Mouse (Mus musculus): ENCODE measurements around the gene Sh3pxd2a. TPM values are rescaled to one million over a fixed set of nuclear protein-coding genes. Genes with fewer than 3 reads are reported as not detected.

The Sh3pxd2a gene
- polyA plus RNA-seq, 1 experiment from 2014 or later, result 5.0 TPM

DNA sequence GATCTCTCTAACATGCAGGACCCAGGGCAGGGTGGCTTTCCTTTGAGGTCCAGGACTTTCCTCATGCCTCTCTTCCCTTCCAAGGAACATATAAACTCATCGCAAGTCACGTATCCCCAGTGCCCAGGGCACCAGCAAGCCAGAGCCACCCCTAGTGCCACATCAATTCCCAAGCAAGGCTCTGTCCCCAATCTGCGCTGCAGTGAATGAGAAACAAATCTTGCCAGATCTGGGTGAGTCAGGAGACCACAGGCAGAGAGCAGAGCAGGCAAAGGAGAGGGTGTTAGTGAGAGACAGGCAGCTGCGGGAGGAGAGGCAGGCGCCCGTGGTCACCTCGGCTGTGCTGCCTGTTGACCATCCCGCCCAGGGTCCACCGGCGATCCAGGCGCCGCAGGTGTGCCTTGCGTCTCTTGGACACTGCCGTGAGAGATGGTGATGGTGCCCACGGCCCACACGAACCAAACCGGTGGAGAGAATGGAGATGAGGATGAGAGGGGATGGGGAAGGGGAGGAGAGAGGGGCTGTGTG is 181.4 kb downstream of the Sh3pxd2a start:
- H3K4me2 ChIP-seq (replicated peaks; ENCODE audit: low read depth, low read length), result no peak overlapping the region
- peaks cover 53% of the 10 kb centered on the region for H3K4me1 ChIP-seq (ENCODE audit: insufficient read depth, low read length)
- H3K36me3 ChIP-seq (ENCODE audit: insufficient read depth, low read length), result peaks cover 33% of the 10 kb centered on the region
- peak overlapping the region; percentile 23; the same call in 1 of the 2 replicates for H3K27ac ChIP-seq (ENCODE audit: low read length)
- WGBS, result 96% methylated on average over 15 of the region's 17 CpGs
- no peak overlapping the region for H3K9ac ChIP-seq (replicated peaks; ENCODE audit: low read length)
- H3K4me3 ChIP-seq (ENCODE audit: low read length), result no peak overlapping the region
- no peaks in the 10 kb centered on the region for H3K27me3 ChIP-seq (ENCODE audit: insufficient read depth, low read length)
- no peak for ATAC-seq (ENCODE audit: low FRiP score, low TSS enrichment)
- no peaks in the 10 kb centered on the region for H3K9me3 ChIP-seq (ENCODE audit: low read length)

DNA sequence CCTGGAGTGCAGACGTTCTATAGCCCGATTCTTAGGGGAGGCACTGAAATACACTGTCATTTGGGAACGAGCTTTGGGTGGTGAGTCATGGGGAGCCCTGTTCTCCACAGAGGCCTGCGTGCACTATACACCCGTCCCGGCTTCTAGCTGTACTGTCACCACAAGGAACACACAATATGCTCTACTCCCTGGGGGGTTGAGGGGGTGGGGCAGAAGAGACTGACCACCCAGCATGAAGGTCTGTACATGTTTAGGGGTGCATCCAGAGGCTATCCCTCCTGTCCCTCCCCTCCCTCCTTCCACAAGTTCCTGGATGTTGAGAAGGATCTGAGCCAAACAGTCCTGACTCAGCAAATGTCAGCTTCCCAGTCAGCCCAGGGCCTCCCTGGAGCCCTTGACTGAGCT is 182.1 kb downstream of the Sh3pxd2a start:
- Histone ChIP-seq H3K9me3 (ENCODE audit: low read length) (no peaks in the 10 kb centered on the region), H3K27ac (ENCODE audit: low read length) (peak overlapping the region; percentile 92; the same call in 1 of the 2 replicates), H3K4me3 (ENCODE audit: low read length) (no peak overlapping the region), H3K36me3 (ENCODE audit: insufficient read depth, low read length) (peaks cover 38% of the 10 kb centered on the region), H3K9ac (replicated peaks; ENCODE audit: low read length) (no peak overlapping the region), H3K4me1 (ENCODE audit: insufficient read depth, low read length) (peaks cover 49% of the 10 kb centered on the region), H3K4me2 (replicated peaks; ENCODE audit: low read depth, low read length) (no peak overlapping the region), H3K27me3 (ENCODE audit: insufficient read depth, low read length) (no peaks in the 10 kb centered on the region)
- ATAC-seq (ENCODE audit: low FRiP score, low TSS enrichment), result peak; percentile 49
- WGBS, result 72% methylated on average over 6 of the region's 6 CpGs

DNA sequence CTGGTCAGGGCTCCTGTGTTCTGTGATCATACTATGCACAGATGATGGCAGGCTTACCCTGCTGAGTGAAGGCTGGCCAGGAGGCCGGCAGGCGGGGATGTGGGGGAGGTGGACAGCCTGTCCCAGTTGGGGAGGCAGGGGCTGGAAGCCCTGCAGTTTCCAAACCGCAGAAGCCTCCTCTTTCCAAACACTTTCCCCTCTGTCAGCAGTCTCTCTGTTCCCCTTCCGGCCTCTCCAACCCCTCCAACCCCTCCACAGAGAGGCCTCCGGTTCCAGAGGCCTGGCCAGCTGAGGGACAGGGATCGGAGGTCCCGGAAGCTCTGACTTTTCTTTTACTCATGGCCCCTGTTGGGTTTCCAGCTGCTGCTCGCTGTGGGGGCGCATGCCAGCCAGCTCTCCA is 183.3 kb downstream of the Sh3pxd2a start:
- Histone ChIP-seq H3K9me3 (ENCODE audit: low read length) (peaks cover 2% of the 10 kb centered on the region; the same call in 1 of the 2 replicates), H3K36me3 (ENCODE audit: insufficient read depth, low read length) (peaks cover 40% of the 10 kb centered on the region), H3K4me1 (ENCODE audit: insufficient read depth, low read length) (peaks cover 40% of the 10 kb centered on the region), H3K4me3 (ENCODE audit: low read length) (no peak overlapping the region), H3K4me2 (replicated peaks; ENCODE audit: low read depth, low read length) (no peak overlapping the region), H3K27ac (ENCODE audit: low read length) (peak overlapping the region; percentile 92), H3K9ac (replicated peaks; ENCODE audit: low read length) (no peak overlapping the region; the same call in 1 of the 2 replicates), H3K27me3 (ENCODE audit: insufficient read depth, low read length) (no peaks in the 10 kb centered on the region)
- WGBS, result 57% methylated on average over 9 of the region's 9 CpGs
- peak; percentile 21 for ATAC-seq (ENCODE audit: low FRiP score, low TSS enrichment)

DNA sequence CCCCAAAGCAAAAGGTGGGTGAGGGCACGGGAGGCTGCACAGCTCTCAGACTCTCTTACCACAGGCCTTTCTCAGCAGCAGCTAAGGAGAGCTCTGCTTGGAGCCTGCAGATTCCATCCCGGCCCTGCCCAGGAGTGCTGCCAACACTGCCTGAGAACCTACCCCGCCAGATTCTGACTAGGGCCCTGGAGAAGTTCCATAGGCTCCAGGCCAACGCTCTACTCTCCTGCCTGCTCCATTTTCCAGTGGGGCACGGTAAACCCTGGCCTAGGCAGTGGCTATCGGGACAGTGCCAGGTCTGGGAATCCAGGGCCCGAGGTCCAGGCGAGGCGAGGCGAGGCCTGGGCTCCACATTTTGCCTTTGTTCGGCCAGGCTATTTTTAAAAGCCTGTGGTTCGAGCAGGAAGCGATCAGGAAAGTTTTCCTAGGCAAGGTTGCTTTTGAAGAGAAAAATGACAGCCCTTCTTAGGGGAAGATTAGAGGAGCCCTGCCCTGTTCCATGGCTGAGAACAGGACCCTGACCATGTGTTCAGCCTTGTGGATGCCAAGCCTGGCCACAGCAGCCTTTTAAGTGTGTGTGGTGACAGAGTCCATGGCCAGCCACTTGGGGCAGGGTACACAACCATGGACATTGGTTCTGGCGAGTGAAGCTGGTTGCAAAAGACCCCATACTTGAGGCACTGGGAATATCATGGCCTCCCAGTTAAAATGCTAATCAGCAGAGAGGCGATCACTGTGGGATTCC is 184.2 kb downstream of the Sh3pxd2a start:
- H3K36me3 ChIP-seq (ENCODE audit: insufficient read depth, low read length), result peaks cover 40% of the 10 kb centered on the region
- no peak for ATAC-seq (ENCODE audit: low FRiP score, low TSS enrichment)
- H3K4me2 ChIP-seq (replicated peaks; ENCODE audit: low read depth, low read length), result no peak overlapping the region
- no peak overlapping the region for H3K4me3 ChIP-seq (ENCODE audit: low read length)
- H3K27ac ChIP-seq (ENCODE audit: low read length), result peak overlapping the region; percentile 92
- H3K27me3 ChIP-seq (ENCODE audit: insufficient read depth, low read length), result no peaks in the 10 kb centered on the region
- peaks cover 4% of the 10 kb centered on the region; the same call in 1 of the 2 replicates for H3K9me3 ChIP-seq (ENCODE audit: low read length)
- 76% methylated on average over 15 of the region's 15 CpGs for WGBS
- peaks cover 40% of the 10 kb centered on the region for H3K4me1 ChIP-seq (ENCODE audit: insufficient read depth, low read length)
- no peak overlapping the region for H3K9ac ChIP-seq (replicated peaks; ENCODE audit: low read length)

DNA sequence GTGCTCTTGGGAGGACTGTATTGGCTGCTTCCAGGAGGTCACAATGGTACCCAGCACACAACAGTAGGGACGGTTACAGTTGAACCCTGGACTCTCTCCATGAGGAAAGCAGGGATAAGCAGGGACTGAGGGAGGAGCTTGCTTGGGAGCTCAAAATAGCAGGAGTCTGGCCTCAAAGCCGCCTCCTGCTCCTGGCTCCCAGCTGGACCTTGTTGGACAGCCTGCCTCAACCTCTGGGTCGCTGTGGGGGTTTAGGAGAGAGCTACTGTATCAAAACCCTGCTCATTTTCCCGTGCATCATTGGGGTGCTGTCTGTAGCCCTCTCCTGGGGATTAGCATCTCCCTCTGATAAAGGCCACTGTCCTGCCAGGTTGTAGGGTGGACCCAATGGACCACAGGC is 184.8 kb downstream of the Sh3pxd2a start:
- peaks cover 40% of the 10 kb centered on the region for H3K4me1 ChIP-seq (ENCODE audit: insufficient read depth, low read length)
- H3K27me3 ChIP-seq (ENCODE audit: insufficient read depth, low read length), result no peaks in the 10 kb centered on the region
- no peak for ATAC-seq (ENCODE audit: low FRiP score, low TSS enrichment)
- peaks cover 4% of the 10 kb centered on the region; the same call in 1 of the 2 replicates for H3K9me3 ChIP-seq (ENCODE audit: low read length)
- WGBS, result 67% methylated on average over 4 of the region's 4 CpGs
- no peak overlapping the region for H3K9ac ChIP-seq (replicated peaks; ENCODE audit: low read length)
- peak overlapping the region; percentile 92 for H3K27ac ChIP-seq (ENCODE audit: low read length)
- H3K36me3 ChIP-seq (ENCODE audit: insufficient read depth, low read length), result peaks cover 38% of the 10 kb centered on the region
- no peak overlapping the region for H3K4me3 ChIP-seq (ENCODE audit: low read length)
- H3K4me2 ChIP-seq (replicated peaks; ENCODE audit: low read depth, low read length), result no peak overlapping the region

DNA sequence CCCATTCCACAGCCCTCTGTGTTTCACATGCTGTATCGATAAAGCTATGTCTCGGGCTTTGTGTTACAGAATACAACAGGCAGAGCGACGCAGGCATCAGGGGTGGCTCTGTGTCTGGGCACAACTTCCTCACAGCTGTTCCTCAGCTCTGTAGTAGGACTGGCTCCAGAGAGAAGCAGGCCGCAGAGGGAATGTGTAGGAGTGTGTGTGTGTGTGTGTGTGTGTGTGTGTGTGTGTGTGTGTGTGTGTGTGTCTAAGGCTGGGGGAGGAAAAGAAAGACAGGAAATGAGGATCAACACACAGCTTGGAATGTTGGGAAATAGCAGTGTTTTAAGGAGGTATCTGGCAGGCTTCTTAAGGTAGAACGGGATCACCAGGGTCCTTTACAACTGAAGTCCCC is 187.5 kb downstream of the Sh3pxd2a start:
- no peak overlapping the region for H3K9ac ChIP-seq (replicated peaks; ENCODE audit: low read length)
- peaks cover 45% of the 10 kb centered on the region for H3K36me3 ChIP-seq (ENCODE audit: insufficient read depth, low read length)
- peak overlapping the region; percentile 62 for H3K27ac ChIP-seq (ENCODE audit: low read length)
- H3K4me3 ChIP-seq (ENCODE audit: low read length), result no peak overlapping the region
- WGBS, result 53% methylated on average over 6 of the region's 6 CpGs
- ATAC-seq (ENCODE audit: low FRiP score, low TSS enrichment), result peak; percentile 27; the same call in 1 of the 2 replicates
- no peaks in the 10 kb centered on the region for H3K27me3 ChIP-seq (ENCODE audit: insufficient read depth, low read length)
- no peak overlapping the region for H3K4me2 ChIP-seq (replicated peaks; ENCODE audit: low read depth, low read length)
- peaks cover 4% of the 10 kb centered on the region; the same call in 1 of the 2 replicates for H3K9me3 ChIP-seq (ENCODE audit: low read length)
- H3K4me1 ChIP-seq (ENCODE audit: insufficient read depth, low read length), result peaks cover 27% of the 10 kb centered on the region

DNA sequence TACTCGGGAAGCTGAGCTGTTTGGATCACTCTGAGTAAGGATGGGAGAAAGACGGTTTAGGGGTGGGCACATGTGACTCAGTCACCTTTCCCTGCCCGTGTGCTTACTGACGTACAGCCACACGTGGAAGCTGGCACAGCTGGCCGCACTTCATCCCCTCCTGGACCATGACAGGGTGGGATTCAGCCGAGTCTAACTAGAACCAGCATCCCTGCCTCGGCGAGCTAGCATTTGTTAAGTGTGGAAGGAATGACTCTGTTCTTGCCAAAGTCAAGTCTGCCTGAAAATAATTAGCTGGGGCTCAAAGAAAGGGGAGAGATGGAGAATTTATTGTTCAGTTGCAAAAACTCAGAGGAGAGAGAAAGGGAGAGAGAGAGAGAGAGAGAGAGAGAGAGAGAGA is 193.7 kb downstream of the Sh3pxd2a start:
- 74% methylated on average over 9 of the region's 9 CpGs for whole genome bisulfite sequencing
- Histone ChIP-seq H3K9ac (replicated peaks; ENCODE audit: low read length) (no peak overlapping the region), H3K4me3 (ENCODE audit: low read length) (no peak overlapping the region), H3K4me2 (replicated peaks; ENCODE audit: low read depth, low read length) (no peak overlapping the region), H3K27me3 (ENCODE audit: insufficient read depth, low read length) (no peaks in the 10 kb centered on the region), H3K36me3 (ENCODE audit: insufficient read depth, low read length) (peaks cover 59% of the 10 kb centered on the region), H3K4me1 (ENCODE audit: insufficient read depth, low read length) (no peaks in the 10 kb centered on the region), H3K9me3 (ENCODE audit: low read length) (no peaks in the 10 kb centered on the region), H3K27ac (ENCODE audit: low read length) (no peak overlapping the region)
- ATAC-seq (ENCODE audit: low FRiP score, low TSS enrichment), result no peak

DNA sequence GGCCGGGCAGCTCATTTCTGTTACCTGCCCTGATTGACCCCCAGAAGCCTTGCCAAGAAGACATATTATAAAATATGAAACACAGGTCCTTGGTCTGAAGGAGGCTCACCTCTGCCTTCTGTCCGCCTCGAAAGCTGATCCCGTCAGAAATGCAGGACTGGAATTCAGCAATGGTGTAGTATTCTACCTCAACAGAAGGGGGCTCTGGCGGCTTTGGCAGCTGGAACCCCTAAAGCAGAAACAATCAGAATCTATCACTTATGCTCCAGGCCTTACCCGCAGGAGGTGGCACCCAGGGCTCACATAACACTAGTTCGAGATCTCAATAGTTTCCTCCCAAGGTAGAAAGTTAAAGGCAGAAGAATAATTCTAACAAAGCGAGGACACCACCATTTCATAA is 194.5 kb downstream of the Sh3pxd2a start:
- Histone ChIP-seq H3K27me3 (ENCODE audit: insufficient read depth, low read length) (no peaks in the 10 kb centered on the region), H3K4me2 (replicated peaks; ENCODE audit: low read depth, low read length) (no peak overlapping the region), H3K27ac (ENCODE audit: low read length) (no peak overlapping the region), H3K4me1 (ENCODE audit: insufficient read depth, low read length) (no peaks in the 10 kb centered on the region), H3K4me3 (ENCODE audit: low read length) (no peak overlapping the region), H3K36me3 (ENCODE audit: insufficient read depth, low read length) (peaks cover 54% of the 10 kb centered on the region), H3K9ac (replicated peaks; ENCODE audit: low read length) (no peak overlapping the region), H3K9me3 (ENCODE audit: low read length) (no peaks in the 10 kb centered on the region)
- WGBS, result 46% methylated on average over 8 of the region's 8 CpGs
- ATAC-seq (ENCODE audit: low FRiP score, low TSS enrichment), result no peak

DNA sequence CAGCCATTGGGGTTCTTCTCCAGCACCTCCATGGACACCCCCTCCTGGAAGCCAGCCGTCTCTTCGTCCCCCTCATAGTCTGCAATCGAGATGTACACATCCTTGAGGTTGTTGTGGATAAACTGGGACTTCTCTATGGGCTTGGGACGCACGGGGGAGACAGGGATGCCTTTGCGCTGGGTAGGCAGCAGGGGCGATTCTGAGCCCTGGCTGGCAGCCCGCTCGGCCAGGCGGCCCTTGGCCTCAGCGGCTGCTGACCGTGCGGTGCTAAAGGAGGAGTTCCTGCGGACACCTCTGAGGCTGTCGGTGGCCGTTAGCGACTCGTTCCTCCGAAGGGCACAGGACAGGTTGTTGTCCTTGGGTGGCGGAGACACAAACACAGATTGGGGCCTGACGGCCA is 197.1 kb downstream of the Sh3pxd2a start:
- H3K4me2 ChIP-seq (replicated peaks; ENCODE audit: low read depth, low read length), result no peak overlapping the region

More for the DNA sequence above, 197.1 kb downstream of the Sh3pxd2a start:
- no peak overlapping the region for H3K9ac ChIP-seq (replicated peaks; ENCODE audit: low read length)
- 87% methylated on average over 21 of the region's 21 CpGs for WGBS
- no peaks in the 10 kb centered on the region for H3K9me3 ChIP-seq (ENCODE audit: low read length)
- no peaks in the 10 kb centered on the region for H3K4me1 ChIP-seq (ENCODE audit: insufficient read depth, low read length)
- no peak overlapping the region for H3K4me3 ChIP-seq (ENCODE audit: low read length)
- H3K36me3 ChIP-seq (ENCODE audit: insufficient read depth, low read length), result peaks cover 42% of the 10 kb centered on the region
- no peaks in the 10 kb centered on the region for H3K27me3 ChIP-seq (ENCODE audit: insufficient read depth, low read length)
- no peak for ATAC-seq (ENCODE audit: low FRiP score, low TSS enrichment)
- no peak overlapping the region for H3K27ac ChIP-seq (ENCODE audit: low read length)

All from kidney, embryonic 16.5 days (tissue).